Mouse (Mus musculus) C2C12 (cell line): ENCODE measurements around the gene Ormdl3.

Experiments
- CEBPB ChIP-seq: IDR thresholded peaks from one replicate; pipeline ENCODE4 v1.6.1; 2011; ENCODE audit warnings: low read depth, mild to moderate bottlenecking, control low read depth, moderate library complexity
- CTCF ChIP-seq: IDR thresholded peaks from one replicate; pipeline ENCODE4 v1.5.1; 2011; ENCODE audit not compliant: control insufficient read depth, insufficient read depth, insufficient read length
- FOSL1 ChIP-seq: IDR thresholded peaks from one replicate; pipeline ENCODE4 v1.8.0; 2011; ENCODE audit warnings: mild to moderate bottlenecking, low read length; ENCODE audit not compliant: poor library complexity, insufficient read depth, severe bottlenecking
- MAX ChIP-seq: IDR thresholded peaks from one replicate; pipeline ENCODE4 v1.6.1; 2011; ENCODE audit warnings: mild to moderate bottlenecking, control low read depth
- MYOD1 ChIP-seq: IDR thresholded peaks from one replicate; pipeline ENCODE4 v1.6.1; 2011; ENCODE audit warnings: low read depth; ENCODE audit not compliant: control insufficient read depth, insufficient read length
- MYOG ChIP-seq: IDR thresholded peaks from one replicate; pipeline ENCODE4 v1.6.1; 2011; ENCODE audit not compliant: control insufficient read depth, insufficient read length; ENCODE audit errors: extremely low read depth
- USF1 ChIP-seq: IDR thresholded peaks from one replicate; pipeline ENCODE4 v1.6.1; 2011; ENCODE audit warnings: low read depth, mild to moderate bottlenecking, control low read depth, moderate library complexity

GRCm38 (mm10) chr11:98580301-98581121 lies 6.7 kb downstream of the Ormdl3 start:
- TF ChIP-seq CTCF, result no peak
- TF ChIP-seq MAX, result no peak
- TF ChIP-seq USF1, result no peak
- no peak for TF ChIP-seq MYOG
- no peak for TF ChIP-seq CEBPB
- no peak for TF ChIP-seq MYOD1
- TF ChIP-seq FOSL1, result no peak
